Mouse (Mus musculus): ENCODE results near the gene Islr2.

- TF ChIP-seq CTCF (IDR thresholded peaks at IDR 0.05; ENCODE audit: low read depth), result no peak
- TF ChIP-seq EP300 (IDR thresholded peaks at IDR 0.05; ENCODE audit: low read depth), result no peak
Measured at GRCm38 (mm10) chr9:58202676-58203453, 1.3 kb downstream of the Islr2 start.
